Mouse (Mus musculus) liver, embryonic 11.5 days (tissue): ENCODE data around the gene Hapln2. TPM values are rescaled to one million over a fixed set of nuclear protein-coding genes. Genes with fewer than 3 reads are reported as not detected.

Experiments used
- ATAC-seq: fragments of 200-750 bp; cut with Nextera tagmentation; replicated peaks from 2 replicates; pipeline ENCODE4 v1.8.0; 2017; ENCODE audit warnings: moderate number of reproducible peaks, mild to moderate bottlenecking, moderate TSS enrichment, moderate library complexity; ENCODE audit not compliant: low FRiP score
- DNase-seq: peaks from one replicate; pipeline ENCODE4 v3.0.0-alpha.2; 2017; ENCODE audit warnings: low spot score
- H3K27ac ChIP-seq: fragments of 300-500 bp; sonication (generic); 2 replicates; pipeline ENCODE4 v1.5.1; 2014; ENCODE audit warnings: mild to moderate bottlenecking, low read depth, low read length, control low read depth
- H3K27me3 ChIP-seq: fragments of 300-500 bp; sonication (generic); replicated peaks from 2 replicates; pipeline ENCODE4 v1.6.1; 2014; ENCODE audit warnings: low read length, mixed read lengths; ENCODE audit not compliant: control insufficient read depth, insufficient read depth
- H3K36me3 ChIP-seq: fragments of 300-500 bp; sonication (generic); 2 replicates; pipeline ENCODE4 v1.6.1; 2014; ENCODE audit warnings: mild to moderate bottlenecking, low read length, moderate library complexity, mixed read lengths; ENCODE audit not compliant: control insufficient read depth, insufficient read depth
- H3K4me1 ChIP-seq: fragments of 300-500 bp; sonication (generic); replicated peaks from 2 replicates; pipeline ENCODE4 v1.6.1; 2014; ENCODE audit warnings: low read length, mixed read lengths; ENCODE audit not compliant: control insufficient read depth, insufficient read depth
- H3K4me2 ChIP-seq: fragments of 300-500 bp; sonication (generic); 2 replicates; pipeline ENCODE4 v1.6.1; 2014; ENCODE audit warnings: mild to moderate bottlenecking, control low read depth, moderate library complexity
- H3K4me3 ChIP-seq: fragments of 300-500 bp; sonication (generic); 2 replicates; pipeline ENCODE4 v1.5.1; 2014; ENCODE audit warnings: low read depth, low read length, control low read depth
- H3K9ac ChIP-seq: fragments of 300-500 bp; sonication (generic); 2 replicates; pipeline ENCODE4 v1.6.1; 2014; ENCODE audit warnings: low read depth, low read length, control low read depth
- H3K9me3 ChIP-seq: fragments of 300-500 bp; sonication (generic); 2 replicates; pipeline ENCODE4 v1.6.1; 2016; ENCODE audit warnings: low read length, inconsistent platforms, mixed read lengths; ENCODE audit not compliant: control insufficient read depth
- WGBS: fragments of 180-500 bp; shearing (Covaris S2); extraction: QIAGEN DNeasy Blood & Tissue Kit; methylation state at CpG from one replicate; pipeline ENCODE4 v1.1.7; 2014; 5-methylcytosine and 5-hydroxymethylcytosine counted together
- polyA plus RNA-seq: library from polyadenylated mRNA; unstranded; fragments of >200 nt; fragmentation: Nextera tagmentation; extraction: Ambion mirVana; gene quantifications from 2 replicates; pipeline ENCODE4 v1.2.1, GENCODE M21; 2014

The Hapln2 gene
- polyA plus RNA-seq, 1 experiment from 2014 or later, result not detected

GRCm38 (mm10) chr3:88049532-88049931, 22.1 kb upstream of the Hapln2 start:
- Histone ChIP-seq H3K27me3 (no peaks in the 10 kb centered on the region), H3K4me2 (no peak overlapping the region), H3K4me3 (no peak overlapping the region), H3K27ac (no peak overlapping the region), H3K36me3 (peaks cover 36% of the 10 kb centered on the region; the same call in 1 of the 2 replicates), H3K9ac (no peak overlapping the region), H3K4me1 (0 out of 2 replicates have a peak, but pooled peaks cover 3% of the 10 kb centered on the region), H3K9me3 (no peaks in the 10 kb centered on the region)
- no peak for ATAC-seq
- WGBS, result 67% methylated on average over 3 of the region's 3 CpGs
- DNase-seq, result no peak

- DNase-seq (peak; percentile 82), ATAC-seq (peak; percentile 96)
- Histone ChIP-seq H3K4me1 (peaks cover 7% of the 10 kb centered on the region; the same call in 1 of the 2 replicates), H3K4me2 (peak within 1 kb of the TSS; percentile 87), H3K4me3 (peak within 1 kb of the TSS; percentile 93), H3K9ac (peak within 1 kb of the TSS; percentile 81), H3K9me3 (no peaks in the 10 kb centered on the region), H3K27ac (peak within 1 kb of the TSS; percentile 55; the same call in 1 of the 2 replicates), H3K27me3 (no peaks in the 10 kb centered on the region; the same call in 1 of the 2 replicates), H3K36me3 (peaks cover 5% of the 10 kb centered on the region; the same call in 1 of the 2 replicates)
- 9% methylated on average over 36 of the region's 36 CpGs for WGBS
Measured at GRCm38 (mm10) chr3:88042661-88043421, 15.5 kb upstream of the Hapln2 start, which contains the start of gene Gpatch4. Gene Gpatch4, plus strand, starts transcription at chr3:88043108.

GRCm38 (mm10) chr3:88035561-88036293, 8.3 kb upstream of the Hapln2 start:
- DNase-seq, result no peak
- Histone ChIP-seq H3K27ac (no peak overlapping the region), H3K9ac (no peak overlapping the region), H3K36me3 (no peaks in the 10 kb centered on the region), H3K4me2 (no peak overlapping the region), H3K4me1 (no peaks in the 10 kb centered on the region), H3K4me3 (no peak overlapping the region), H3K27me3 (peaks cover 22% of the 10 kb centered on the region), H3K9me3 (no peaks in the 10 kb centered on the region)
- no peak for ATAC-seq
- WGBS, result 45% methylated on average over 1 of the region's 1 CpGs

GRCm38 (mm10) chr3:88033506-88033905, 6.1 kb upstream of the Hapln2 start:
- DNase-seq (no peak), ATAC-seq (no peak)
- Histone ChIP-seq H3K27me3 (peaks cover 32% of the 10 kb centered on the region), H3K36me3 (no peaks in the 10 kb centered on the region), H3K9ac (no peak overlapping the region), H3K4me3 (no peak overlapping the region), H3K9me3 (no peaks in the 10 kb centered on the region), H3K27ac (no peak overlapping the region), H3K4me2 (no peak overlapping the region), H3K4me1 (no peaks in the 10 kb centered on the region)
- 58% methylated on average over 5 of the region's 5 CpGs for WGBS

- no peak for DNase-seq
- peaks cover 6% of the 10 kb centered on the region; the same call in 1 of the 2 replicates for H3K9me3 ChIP-seq
- H3K4me1 ChIP-seq, result no peaks in the 10 kb centered on the region
- H3K9ac ChIP-seq, result no peak overlapping the region
- H3K4me3 ChIP-seq, result no peak overlapping the region
- no peak for ATAC-seq
- peaks cover 37% of the 10 kb centered on the region for H3K27me3 ChIP-seq
- WGBS, result 11% methylated on average over 19 of the region's 19 CpGs
- H3K36me3 ChIP-seq, result no peaks in the 10 kb centered on the region
- no peak overlapping the region; the same call in 1 of the 2 replicates for H3K4me2 ChIP-seq
- H3K27ac ChIP-seq, result no peak overlapping the region
Measured at GRCm38 (mm10) chr3:88030608-88031395, 3.4 kb upstream of the Hapln2 start.

GRCm38 (mm10) chr3:88026823-88027222, 560 bp downstream of the Hapln2 start:
- no peak overlapping the region for H3K4me2 ChIP-seq
- H3K27me3 ChIP-seq, result peaks cover 67% of the 10 kb centered on the region
- DNase-seq (no peak), ATAC-seq (no peak)
- H3K36me3 ChIP-seq, result no peaks in the 10 kb centered on the region
- peaks cover 11% of the 10 kb centered on the region for H3K4me1 ChIP-seq
- no peak overlapping the region for H3K27ac ChIP-seq
- no peak overlapping the region for H3K4me3 ChIP-seq
- H3K9me3 ChIP-seq, result peaks cover 6% of the 10 kb centered on the region; the same call in 1 of the 2 replicates
- H3K9ac ChIP-seq, result no peak overlapping the region
- WGBS, result 58% methylated on average over 7 of the region's 7 CpGs

GRCm38 (mm10) chr3:88023192-88024074, 4.0 kb downstream of the Hapln2 start:
- WGBS, result 1% methylated on average over 81 of the region's 81 CpGs
- H3K27ac ChIP-seq, result no peak overlapping the region
- peaks cover 6% of the 10 kb centered on the region; the same call in 1 of the 2 replicates for H3K9me3 ChIP-seq
- DNase-seq (no peak), ATAC-seq (peak; percentile 48)
- peak overlapping the region; percentile 52 for H3K4me3 ChIP-seq
- H3K36me3 ChIP-seq, result no peaks in the 10 kb centered on the region
- H3K9ac ChIP-seq, result no peak overlapping the region
- H3K27me3 ChIP-seq, result peaks cover 70% of the 10 kb centered on the region
- peaks cover 11% of the 10 kb centered on the region for H3K4me1 ChIP-seq
- peak overlapping the region; percentile 98 for H3K4me2 ChIP-seq
